Mouse (Mus musculus): ENCODE results near the gene Gcfc2.

GRCm38 (mm10) chr6:81971196-81971595 is 47.7 kb downstream of the Gcfc2 start:
- TF ChIP-seq GATA1 (IDR thresholded peaks at IDR 0.05; ENCODE audit: borderline replicate concordance, low read length), result no peak
- no peak for TF ChIP-seq FLI1 (IDR thresholded peaks at IDR 0.05; ENCODE audit: low read length)

All from megakaryocyte, embryonic 14.5 days (primary cell).